Mouse (Mus musculus) cortical plate, adult 2 months (tissue): ENCODE data around the gene Tceal3. TPM values are rescaled to one million over a fixed set of nuclear protein-coding genes. Genes with fewer than 3 reads are reported as not detected.
"Not testable (repeated sequence)": the region's sequence is repeated elsewhere in the genome, so short reads cannot be mapped to it uniquely, and the experiment has no call there.

Experiments
- H3K27ac ChIP-seq: fragments of 200-500 bp; 2 replicates; pipeline ENCODE4 v1.5.1; 2012; ENCODE audit warnings: low read length, control low read depth, inconsistent platforms; ENCODE audit not compliant: insufficient read depth
- H3K4me1 ChIP-seq: fragments of 200-500 bp; 2 replicates; pipeline ENCODE4 v1.6.1; 2011; ENCODE audit warnings: low read length; ENCODE audit not compliant: control insufficient read depth, insufficient read depth
- H3K4me3 ChIP-seq: fragments of 200-500 bp; 2 replicates; pipeline ENCODE4 v1.5.1; 2011; ENCODE audit warnings: mild to moderate bottlenecking, low read length, control low read depth; ENCODE audit not compliant: insufficient read depth
- CTCF ChIP-seq: fragments of 200-500 bp; IDR thresholded peaks from 2 replicates; pipeline ENCODE4 v1.5.1; 2011; ENCODE audit warnings: mild to moderate bottlenecking, control low read depth, low read length; ENCODE audit not compliant: insufficient read depth; ENCODE audit errors: extremely low read depth
- POLR2A ChIP-seq: fragments of 200-500 bp; IDR thresholded peaks from 2 replicates; pipeline ENCODE4 v1.6.1; 2011; ENCODE audit warnings: mild to moderate bottlenecking, low read length, control low read depth; ENCODE audit not compliant: insufficient read depth; ENCODE audit errors: extremely low read depth
- polyA plus RNA-seq: library from polyadenylated mRNA; depleted of rRNA; stranded (reverse); fragments of >200 nt; gene quantifications from 2 replicates; pipeline ENCODE4 v1.2.3, GENCODE M21; 2012; rRNA removed

Tceal3 gene
- polyA plus RNA-seq, result 243 and 298 TPM in 2 replicates

- no peak within 1 kb of the TSS for H3K27ac ChIP-seq
Observed at GRCm38 (mm10) chrX:136590199-136590896, at the start of gene Tceal3. Gene Tceal3, plus strand, starts transcription at chrX:136590842.

GRCm38 (mm10) chrX:136543956-136544355 is 46.7 kb upstream of the Tceal3 start, which contains the start of gene Kir3dl2:
Gene Kir3dl2, minus strand, starts transcription at chrX:136544056.
- not testable (repeated sequence) for H3K4me3 ChIP-seq, H3K4me1 ChIP-seq, H3K27ac ChIP-seq

More at GRCm38 (mm10) chrX:136590199-136590896, at the start of gene Tceal3:
- peak within 1 kb of the TSS; percentile 57 for H3K4me3 ChIP-seq
- H3K4me1 ChIP-seq, result no peaks in the 10 kb centered on the region
- no peak for TF ChIP-seq CTCF
- TF ChIP-seq POLR2A, result no peak

GRCm38 (mm10) chrX:136569094-136569493 is 21.5 kb upstream of the Tceal3 start:
- H3K27ac ChIP-seq, H3K4me3 ChIP-seq, H3K4me1 ChIP-seq: not testable (repeated sequence)

GRCm38 (mm10) chrX:136584617-136585016 is 6.0 kb upstream of the Tceal3 start:
- TF ChIP-seq POLR2A (no peak), CTCF (no peak)
- no peaks in the 10 kb centered on the region for H3K4me1 ChIP-seq
- no peak overlapping the region for H3K27ac ChIP-seq
- H3K4me3 ChIP-seq, result no peak overlapping the region

GRCm38 (mm10) chrX:136590897-136591257 is 235 bp downstream of the Tceal3 start:
- peak overlapping the region; percentile 57 for H3K4me3 ChIP-seq
- no peak overlapping the region for H3K27ac ChIP-seq
- TF ChIP-seq POLR2A (no peak), CTCF (no peak)
- no peaks in the 10 kb centered on the region for H3K4me1 ChIP-seq

GRCm38 (mm10) chrX:136599416-136599815 is 8.8 kb downstream of the Tceal3 start:
- Histone ChIP-seq H3K4me1 (no peaks in the 10 kb centered on the region), H3K4me3 (no peak overlapping the region), H3K27ac (no peak overlapping the region)
- TF ChIP-seq POLR2A, result no peak
- peak; percentile 29; the same call in 1 of the 2 replicates for TF ChIP-seq CTCF

GRCm38 (mm10) chrX:136606951-136607350 is 16.3 kb downstream of the Tceal3 start:
- Histone ChIP-seq H3K27ac (no peak overlapping the region), H3K4me3 (no peak overlapping the region), H3K4me1 (no peaks in the 10 kb centered on the region)
- no peak for TF ChIP-seq CTCF
- no peak for TF ChIP-seq POLR2A

- H3K27ac ChIP-seq, result no peak overlapping the region
- no peak overlapping the region for H3K4me3 ChIP-seq
- no peak for TF ChIP-seq CTCF
- TF ChIP-seq POLR2A, result no peak
- H3K4me1 ChIP-seq, result no peaks in the 10 kb centered on the region
Observed at GRCm38 (mm10) chrX:136607395-136607794, 16.8 kb downstream of the Tceal3 start.

- H3K4me3 ChIP-seq, result no peak overlapping the region
- TF ChIP-seq POLR2A (no peak), CTCF (no peak)
Observed at GRCm38 (mm10) chrX:136611346-136611745, 20.7 kb downstream of the Tceal3 start.

GRCm38 (mm10) chrX:136615889-136616288 is 25.2 kb downstream of the Tceal3 start:
- not testable (repeated sequence) for H3K4me1 ChIP-seq, H3K27ac ChIP-seq, H3K4me3 ChIP-seq

More at GRCm38 (mm10) chrX:136611346-136611745, 20.7 kb downstream of the Tceal3 start:
- no peaks in the 10 kb centered on the region for H3K4me1 ChIP-seq
- no peak overlapping the region for H3K27ac ChIP-seq
